ENCODE assay signal across 10 mouse cellular contexts in genomic region chr11:80145787-80146275, GRCm38 (mm10). TPM values are rescaled to one million over a fixed set of nuclear protein-coding genes. Genes with fewer than 3 reads are reported as not detected.
DNase-seq lines count a peak whose midpoint lies in the region; TF ChIP-seq lines count a peak whose summit lies in the region.
"Had no signal": no experiment of that assay in that cellular context is flagged by ENCODE, and none has a peak within 500 bp of the region (broad histone marks: within the 10 kb centered on the region; RNA-seq: fewer than 3 reads in every experiment).

No protein-coding gene starts in this region.

- peaks cover 2% of the 10 kb centered on the region for H3K4me1 ChIP-seq in brown adipose tissue, adult 24 weeks (ENCODE audit: control insufficient read depth, insufficient read depth, insufficient read length, low read length)
- peaks cover 16% of the 10 kb centered on the region for H3K4me1 ChIP-seq in small intestine, adult 2 months (ENCODE audit: control insufficient read depth, insufficient read depth, insufficient read length, low read length)

- 12% methylated on average over 10 of the region's 10 CpGs for WGBS in small intestine, adult 2 months

- H3K27ac ChIP-seq in gastrocnemius, adult 2 months, result peak overlapping the region; percentile 48; the same call in 1 of the 2 replicates
- H3K27ac ChIP-seq in brown adipose tissue, adult 24 weeks (replicated peaks; ENCODE audit: low read depth, low read length), result peak overlapping the region; percentile 75
- H3K27ac ChIP-seq in small intestine, adult 2 months (ENCODE audit: insufficient read depth, low read depth, low read length), result peak overlapping the region; percentile 95
- H3K27ac ChIP-seq: embryonic facial prominence, embryonic 15.5 days; neural tube, embryonic 12.5 days had no signal

- H3K27me3 ChIP-seq in small intestine, adult 2 months (ENCODE audit: control insufficient read depth, insufficient read depth, low read length), result no peaks in the 10 kb centered on the region
- H3K27me3 ChIP-seq: neural tube, embryonic 12.5 days had no signal

- TF ChIP-seq POLR2A in small intestine, adult 2 months (IDR thresholded peaks at IDR 0.05; ENCODE audit: low read depth, low read length), result peak; percentile 42; the same call in 1 of the 2 replicates

- no peak for DNase-seq in gastrocnemius, adult 2 months
- DNase-seq in gastrocnemius, adult 8-10 months (ENCODE audit: low spot score in 2 of 2), result no peak
- DNase-seq in kidney, postnatal 36 days, result peak; percentile 56 to 66
- DNase-seq in adrenal gland, adult 8-10 months, result no peak
- no peak for DNase-seq in right cerebral cortex, postnatal 25 days
- DNase-seq in cerebellum, postnatal 4 days (ENCODE audit: low spot score in 2 of 2), result no peak

- no peak overlapping the region for H3K4me3 ChIP-seq in gastrocnemius, adult 2 months
- no peak overlapping the region for H3K4me3 ChIP-seq in brown adipose tissue, adult 24 weeks (ENCODE audit: insufficient read depth, low read depth, low read length)
- peak overlapping the region; percentile 9; the same call in 1 of the 2 replicates for H3K4me3 ChIP-seq in small intestine, adult 2 months (ENCODE audit: low read depth, low read length)
- H3K4me3 ChIP-seq: embryonic facial prominence, embryonic 15.5 days; neural tube, embryonic 12.5 days had no signal

- H3K36me3 ChIP-seq in small intestine, adult 2 months (ENCODE audit: control insufficient read depth, insufficient read depth, low read length), result no peaks in the 10 kb centered on the region
- H3K36me3 ChIP-seq: embryonic facial prominence, embryonic 15.5 days; neural tube, embryonic 12.5 days had no signal

- intact Hi-C loops in gastrocnemius, adult 2 months (cut with DNase I), result no loop called here

- TF ChIP-seq CTCF in gastrocnemius, adult 2 months (IDR thresholded peaks at IDR 0.05), result no peak
- no peak for TF ChIP-seq CTCF in small intestine, adult 2 months (IDR thresholded peaks at IDR 0.05; ENCODE audit: extremely low read depth, insufficient read length, insufficient replicate concordance, low read depth, low read length)

RNA-seq across cellular contexts. Expression of gene Tefm, which starts 3.9 kb away (rescaled TPM):
- 10 to 100 TPM; 18.6 to 24.1 TPM for total RNA-seq in gastrocnemius, adult 2 months (2021)
- 10 to 100 TPM; 19.0 to 22.1 (median 20.5) TPM for total RNA-seq in gastrocnemius, adult 8-10 months (2022)
- polyA plus RNA-seq in brown adipose tissue, adult 24 weeks (2012; ENCODE audit: insufficient read depth, insufficient read length, missing spikeins), result 35.2 and 39.9 TPM in 2 replicates
- polyA plus RNA-seq in small intestine, adult 2 months (2012; rRNA removed), result 0.60 and 1.1 TPM in 2 replicates
- total RNA-seq in adrenal gland, adult 8-10 months (2022), result 10 to 100 TPM; 15.5 to 23.6 (median 17.5) TPM

RNA-seq across cellular contexts. Expression of gene Adap2, which starts 8.1 kb away (rescaled TPM):
- 1 to 10 TPM; 4.2 to 4.7 TPM for total RNA-seq in gastrocnemius, adult 2 months (2021)
- total RNA-seq in gastrocnemius, adult 8-10 months (2022), result 1 to 10 TPM; 1.2 to 3.9 (median 2.6) TPM
- 2.9 and 5.8 TPM in 2 replicates for polyA plus RNA-seq in brown adipose tissue, adult 24 weeks (2012; ENCODE audit: insufficient read depth, insufficient read length, missing spikeins)
- 17.3 and 23.2 TPM in 2 replicates for polyA plus RNA-seq in small intestine, adult 2 months (2012; rRNA removed)
- total RNA-seq in adrenal gland, adult 8-10 months (2022), result 10 to 100 TPM in 2 of 4 experiments, 1 to 10 TPM in 2; 7.0 to 19.5 (median 13.3) TPM

RNA-seq across cellular contexts. Expression of gene Rnf135, which starts 37.8 kb away (rescaled TPM):
- 1 to 10 TPM; 2.2 to 2.4 TPM for total RNA-seq in gastrocnemius, adult 2 months (2021)
- total RNA-seq in gastrocnemius, adult 8-10 months (2022), result 1 to 10 TPM; 1.6 to 2.8 (median 2.4) TPM
- 4.2 and 4.3 TPM in 2 replicates for polyA plus RNA-seq in brown adipose tissue, adult 24 weeks (2012; ENCODE audit: insufficient read depth, insufficient read length, missing spikeins)
- 4.3 and 5.9 TPM in 2 replicates for polyA plus RNA-seq in small intestine, adult 2 months (2012; rRNA removed)
- total RNA-seq in adrenal gland, adult 8-10 months (2022), result 10 to 100 TPM; 13.4 to 16.8 (median 13.7) TPM

RNA-seq across cellular contexts. Expression of gene Atad5, which starts 56.6 kb away (rescaled TPM):
- total RNA-seq in gastrocnemius, adult 2 months (2021), result under 1 TPM; 0.74 to 0.81 TPM
- under 1 TPM; 0.51 to 0.73 (median 0.71) TPM for total RNA-seq in gastrocnemius, adult 8-10 months (2022)
- polyA plus RNA-seq in brown adipose tissue, adult 24 weeks (2012; ENCODE audit: insufficient read depth, insufficient read length, missing spikeins), result 0.75 and 0.79 TPM in 2 replicates
- 0.10 and 0.18 TPM in 2 replicates for polyA plus RNA-seq in small intestine, adult 2 months (2012; rRNA removed)
- 1 to 10 TPM; 2.1 to 3.9 (median 2.8) TPM for total RNA-seq in adrenal gland, adult 8-10 months (2022)

Comparison
In these comparisons a context has a peak if more than half of its experiments do, and no peak if none do; other contexts are left out.
1. DNase-seq: peak in kidney, postnatal 36 days (2 of 2); none in gastrocnemius, adult 2 months (single experiment), gastrocnemius, adult 8-10 months (0 of 2), adrenal gland, adult 8-10 months (single experiment), right cerebral cortex, postnatal 25 days (single experiment) and cerebellum, postnatal 4 days (0 of 2).
2. Peak in every context shown above with its lines, with median percentiles within 50 percentile points of each other: H3K27ac ChIP-seq.